ENCODE assay signal across 10 mouse cellular contexts in the genomic region with DNA sequence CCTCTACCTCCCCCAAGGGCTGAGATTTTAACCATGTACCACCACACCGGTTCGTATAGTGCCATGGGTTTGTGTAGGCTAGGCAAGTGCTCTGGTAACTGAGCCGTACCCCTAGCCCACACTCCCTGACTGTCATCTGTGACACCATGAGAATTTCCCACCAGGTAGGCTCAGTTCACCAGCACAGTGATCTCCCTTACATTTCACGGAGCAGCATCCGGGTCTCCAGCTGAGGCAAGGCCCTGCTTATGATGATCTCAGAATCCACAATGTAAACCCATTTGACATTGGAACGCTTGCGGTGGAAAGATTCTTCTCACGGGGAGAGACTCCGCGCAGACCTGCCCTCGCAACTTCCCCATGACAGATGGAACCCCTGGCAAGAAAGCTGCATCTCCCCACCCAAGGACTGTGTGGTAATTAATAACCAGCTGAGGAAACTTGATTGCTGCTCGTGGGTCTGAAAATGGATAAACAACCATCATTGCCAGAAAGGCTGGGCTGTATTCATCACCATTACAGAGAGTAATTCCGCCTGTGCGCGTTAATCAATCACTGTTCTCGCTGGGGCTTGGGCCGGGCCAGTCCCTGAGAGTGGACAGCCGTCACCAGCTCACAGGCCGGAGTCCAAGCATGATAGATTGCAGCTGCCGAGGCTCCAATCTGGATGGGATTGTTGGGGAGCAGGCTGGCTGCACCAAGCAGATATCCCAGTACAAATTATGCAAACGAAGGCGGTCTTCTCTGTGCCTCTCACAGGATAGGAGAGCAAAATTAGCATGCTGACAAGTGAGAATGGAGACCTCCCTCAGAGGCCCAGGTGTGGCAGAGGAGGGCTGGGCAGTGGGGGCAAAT.
DNase-seq lines count a peak whose midpoint lies in the region.
"Had no signal": no experiment of that assay in that cellular context is flagged by ENCODE, and none has a peak within 500 bp of the region (broad histone marks: within the 10 kb centered on the region; RNA-seq: fewer than 3 reads in every experiment).

No protein-coding gene starts in this region.

- intact Hi-C loops in heart, postnatal 14 days (cut with DNase I) = no loop called here
- intact Hi-C loops in heart, postnatal 25 days (cut with DNase I) = no loop called here
- intact Hi-C loops in left cerebral cortex, postnatal 10 days (cut with DNase I) = loop anchor here (10.0 kb wide), 1 partner anchor 208 kb away; no protein-coding TSS in a partner anchor

- no peak overlapping the region for H3K4me3 ChIP-seq in embryonic facial prominence, embryonic 10.5 days
- H3K4me3 ChIP-seq: heart, adult 2 months; limb, embryonic 13.5 days had no signal

- no peaks in the 10 kb centered on the region for H3K36me3 ChIP-seq in embryonic facial prominence, embryonic 10.5 days (replicated peaks)
- H3K36me3 ChIP-seq: limb, embryonic 13.5 days had no signal

- no peak overlapping the region for H3K27ac ChIP-seq in embryonic facial prominence, embryonic 10.5 days (replicated peaks)
- H3K27ac ChIP-seq: heart, adult 2 months; limb, embryonic 13.5 days had no signal

- no peaks in the 10 kb centered on the region for H3K9me3 ChIP-seq in embryonic facial prominence, embryonic 10.5 days
- H3K9me3 ChIP-seq: limb, embryonic 13.5 days had no signal

- peaks cover 12% of the 10 kb centered on the region for H3K4me1 ChIP-seq in embryonic facial prominence, embryonic 10.5 days
- H3K4me1 ChIP-seq: limb, embryonic 13.5 days had no signal

- DNase-seq in heart, postnatal 14 days = peak; percentile 24 to 26
- DNase-seq in heart, postnatal 25 days (ENCODE audit: low spot score) = no peak
- DNase-seq in urinary bladder, postnatal 14 days (ENCODE audit: low spot score) = peak; percentile 17
- no peak for DNase-seq in urinary bladder, adult 18-20 months (ENCODE audit: low spot score in 2 of 2)
- peak; percentile 48 for DNase-seq in mesoderm, embryonic 11.5 days (ENCODE audit: low read depth, low spot score)
- DNase-seq in frontal cortex, postnatal 10 days (ENCODE audit: low spot score in 2 of 2) = no peak
- DNase-seq in embryonic facial prominence, embryonic 10.5 days (ENCODE audit: low spot score) = no peak
- no peak for DNase-seq in left cerebral cortex, postnatal 10 days (ENCODE audit: extremely low spot score in 1 of 2, low spot score in 2 of 2)

- WGBS in embryonic facial prominence, embryonic 10.5 days = 81% methylated on average over 22 of the region's 22 CpGs

- H3K27me3 ChIP-seq in embryonic facial prominence, embryonic 10.5 days (replicated peaks; ENCODE audit: low read depth, poor library complexity, severe bottlenecking) = peaks cover 5% of the 10 kb centered on the region; the same call in 1 of the 2 replicates
- H3K27me3 ChIP-seq: limb, embryonic 13.5 days had no signal

Comparison
In these comparisons a context has a peak if more than half of its experiments do, and no peak if none do; other contexts are left out.
1. DNase-seq: peak in heart, postnatal 14 days (2 of 2), urinary bladder, postnatal 14 days (single experiment) and mesoderm, embryonic 11.5 days (single experiment); none in heart, postnatal 25 days (single experiment), urinary bladder, adult 18-20 months (0 of 2), frontal cortex, postnatal 10 days (0 of 2), embryonic facial prominence, embryonic 10.5 days (single experiment) and left cerebral cortex, postnatal 10 days (0 of 2).